Mouse (Mus musculus): ENCODE results near the gene Crot. TPM values are rescaled to one million over a fixed set of nuclear protein-coding genes. Genes with fewer than 3 reads are reported as not detected.
"Not testable (repeated sequence)": the region's sequence is repeated elsewhere in the genome, so short reads cannot be mapped to it uniquely, and the experiment has no call there.

Crot gene
- total and polyA plus RNA-seq, 3 experiments: 9.4 to 148 (median 9.8) TPM

GRCm38 (mm10) chr5:8941266-8941665, 55.9 kb downstream of the Crot start:
- H3K4me1 ChIP-seq (ENCODE audit: control insufficient read depth in 1 of 2, insufficient read depth in 2 of 2, low read length in 2 of 2); H3K27me3 ChIP-seq (ENCODE audit: control insufficient read depth in 1 of 2, insufficient read depth in 2 of 2, low read length in 2 of 2); H3K4me3 ChIP-seq (ENCODE audit: control insufficient read depth in 1 of 2, insufficient read depth in 1 of 2, low read depth in 2 of 2, low read length in 2 of 2); H3K9ac ChIP-seq (ENCODE audit: control insufficient read depth, low read depth, low read length, poor library complexity, severe bottlenecking); H3K79me2 ChIP-seq (ENCODE audit: control insufficient read depth, insufficient read depth, low read length, poor library complexity); H3K27ac ChIP-seq (ENCODE audit: control insufficient read depth, low read depth, low read length); H3K9me3 ChIP-seq (replicated peaks; ENCODE audit: insufficient read depth, low read length): not testable (repeated sequence)
- TF ChIP-seq SMC3 (IDR thresholded peaks at IDR 0.05; ENCODE audit: low read depth, low read length) (peak; percentile 25; the same call in 1 of the 2 replicates), RAD21 (IDR thresholded peaks at IDR 0.05; ENCODE audit: low read depth, low read length) (peak; percentile 12), ZNF384 (IDR thresholded peaks at IDR 0.05; ENCODE audit: low read depth, low read length) (peak; percentile 80), CTCF (IDR thresholded peaks at IDR 0.05 in 2 of 3, conservative IDR thresholded peaks at IDR 0.05 in 1 of 3; ENCODE audit: control insufficient read depth in 1 of 3, insufficient read depth in 1 of 3, low read depth in 2 of 3, low read length in 3 of 3, poor library complexity in 1 of 3, severe bottlenecking in 1 of 3) (peak in 1 of 3 experiments; percentile 20; a peak in 1 of 6 replicates)
- H3K36me3 ChIP-seq (ENCODE audit: control insufficient read depth in 1 of 2, insufficient read depth in 2 of 2, low read length in 2 of 2): peaks cover 5 to 43% of the 10 kb centered on the region in 2 experiments; a peak in 3 of 4 replicates
- DNase-seq (ENCODE audit: low read depth, low spot score): peak; percentile 30

- peak in 1 of 2 experiments; percentile 4; a peak in 1 of 4 replicates for TF ChIP-seq POLR2A (IDR thresholded peaks at IDR 0.05; ENCODE audit: control insufficient read depth in 1 of 2, insufficient read depth in 1 of 2, low read depth in 1 of 2, low read length in 2 of 2, poor library complexity in 1 of 2)
- no peak for TF ChIP-seq ZC3H11A (IDR thresholded peaks at IDR 0.05; ENCODE audit: low read depth, low read length)
- TF ChIP-seq POLR2AphosphoS2 (IDR thresholded peaks at IDR 0.05; ENCODE audit: low read length): peak; percentile 13; the same call in 1 of the 2 replicates
- Histone ChIP-seq H3K79me2 (ENCODE audit: control insufficient read depth, insufficient read depth, low read length, poor library complexity) (no peaks in the 10 kb centered on the region), H3K4me1 (ENCODE audit: control insufficient read depth in 1 of 2, insufficient read depth in 2 of 2, low read length in 2 of 2) (no peaks in the 10 kb centered on the region; a peak in 1 of 4 replicates), H3K4me3 (ENCODE audit: control insufficient read depth in 1 of 2, insufficient read depth in 1 of 2, low read depth in 2 of 2, low read length in 2 of 2) (no peak overlapping the region), H3K27ac (ENCODE audit: control insufficient read depth, low read depth, low read length) (no peak overlapping the region), H3K36me3 (ENCODE audit: control insufficient read depth in 1 of 2, insufficient read depth in 2 of 2, low read length in 2 of 2) (peaks cover under 1 to 56% of the 10 kb centered on the region in 2 experiments; a peak in 3 of 4 replicates), H3K9me3 (replicated peaks; ENCODE audit: insufficient read depth, low read length) (no peaks in the 10 kb centered on the region), H3K9ac (ENCODE audit: control insufficient read depth, low read depth, low read length, poor library complexity, severe bottlenecking) (no peak overlapping the region), H3K27me3 (ENCODE audit: control insufficient read depth in 1 of 2, insufficient read depth in 2 of 2, low read length in 2 of 2) (no peaks in the 10 kb centered on the region)
- DNase-seq (ENCODE audit: low read depth, low spot score): no peak
Observed at GRCm38 (mm10) chr5:8937965-8938364, 59.2 kb downstream of the Crot start.

- TF ChIP-seq ZNF384 (IDR thresholded peaks at IDR 0.05; ENCODE audit: low read depth, low read length) (no peak), UBTF (IDR thresholded peaks at IDR 0.05; ENCODE audit: borderline replicate concordance, insufficient read depth, low read depth, low read length) (no peak), TAL1 (IDR thresholded peaks at IDR 0.05; ENCODE audit: low read length) (no peak), TBP (IDR thresholded peaks at IDR 0.05; ENCODE audit: low read depth, low read length) (no peak), TCF12 (IDR thresholded peaks at IDR 0.05; ENCODE audit: low read depth, low read length) (no peak), CTCF (IDR thresholded peaks at IDR 0.05 in 2 of 3, conservative IDR thresholded peaks at IDR 0.05 in 1 of 3; ENCODE audit: control insufficient read depth in 1 of 3, insufficient read depth in 1 of 3, low read depth in 2 of 3, low read length in 3 of 3, poor library complexity in 1 of 3, severe bottlenecking in 1 of 3) (no peak), MYB (IDR thresholded peaks at IDR 0.05; ENCODE audit: low read depth, low read length) (no peak), BHLHE40 (IDR thresholded peaks at IDR 0.05; ENCODE audit: borderline replicate concordance, low read depth, low read length) (no peak)
- H3K36me3 ChIP-seq (ENCODE audit: control insufficient read depth in 1 of 2, insufficient read depth in 2 of 2, low read length in 2 of 2): peaks cover 0 to 68% of the 10 kb centered on the region in 2 experiments; a peak in 2 of 4 replicates
Observed at GRCm38 (mm10) chr5:8928440-8928839, 68.7 kb downstream of the Crot start.

More at GRCm38 (mm10) chr5:8928440-8928839, 68.7 kb downstream of the Crot start:
- Histone ChIP-seq H3K9me3 (replicated peaks; ENCODE audit: insufficient read depth, low read length) (no peaks in the 10 kb centered on the region), H3K27me3 (ENCODE audit: control insufficient read depth in 1 of 2, insufficient read depth in 2 of 2, low read length in 2 of 2) (no peaks in the 10 kb centered on the region), H3K79me2 (ENCODE audit: control insufficient read depth, insufficient read depth, low read length, poor library complexity) (no peaks in the 10 kb centered on the region), H3K27ac (ENCODE audit: control insufficient read depth, low read depth, low read length) (no peak overlapping the region), H3K4me3 (ENCODE audit: control insufficient read depth in 1 of 2, insufficient read depth in 1 of 2, low read depth in 2 of 2, low read length in 2 of 2) (no peak overlapping the region), H3K4me1 (ENCODE audit: control insufficient read depth in 1 of 2, insufficient read depth in 2 of 2, low read length in 2 of 2) (no peaks in the 10 kb centered on the region), H3K9ac (ENCODE audit: control insufficient read depth, low read depth, low read length, poor library complexity, severe bottlenecking) (no peak overlapping the region)
- DNase-seq (ENCODE audit: low read depth, low spot score): no peak

Data from MEL (cell line).